Mouse (Mus musculus) A20 (cell line): ENCODE results near the gene Bco2.

Experiments used
- DNase-seq: peaks from one replicate; pipeline ENCODE4 v3.0.0-alpha.2; 2011; ENCODE audit warnings: low read depth, low spot score

Bco2 gene

GRCm38 (mm10) chr9:50518781-50519180 lies 36.2 kb downstream of the Bco2 start:
- DNase-seq, result peak; percentile 42

DNA sequence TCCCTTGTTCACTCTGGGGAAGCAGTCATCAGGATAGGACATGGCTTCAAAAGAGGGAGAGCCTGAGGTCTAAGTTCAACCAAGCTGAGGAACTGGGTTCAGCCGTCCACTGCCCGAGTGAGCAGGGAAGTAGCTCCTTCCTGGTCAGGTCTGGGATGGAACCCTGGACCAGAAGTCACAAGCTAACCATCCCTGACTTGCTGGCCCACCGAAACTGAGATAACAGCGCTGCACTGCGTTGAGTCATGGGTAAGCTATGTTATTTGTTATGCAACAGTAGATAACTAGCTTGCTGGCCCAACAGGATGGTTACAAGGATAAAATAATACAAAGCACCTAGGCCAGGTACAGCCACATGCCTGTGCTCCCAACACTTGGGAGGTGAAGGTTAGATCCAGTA lies 39.5 kb downstream of the Bco2 start:
- no peak for DNase-seq

GRCm38 (mm10) chr9:50507570-50507969 lies 47.4 kb downstream of the Bco2 start:
- no peak for DNase-seq

DNA sequence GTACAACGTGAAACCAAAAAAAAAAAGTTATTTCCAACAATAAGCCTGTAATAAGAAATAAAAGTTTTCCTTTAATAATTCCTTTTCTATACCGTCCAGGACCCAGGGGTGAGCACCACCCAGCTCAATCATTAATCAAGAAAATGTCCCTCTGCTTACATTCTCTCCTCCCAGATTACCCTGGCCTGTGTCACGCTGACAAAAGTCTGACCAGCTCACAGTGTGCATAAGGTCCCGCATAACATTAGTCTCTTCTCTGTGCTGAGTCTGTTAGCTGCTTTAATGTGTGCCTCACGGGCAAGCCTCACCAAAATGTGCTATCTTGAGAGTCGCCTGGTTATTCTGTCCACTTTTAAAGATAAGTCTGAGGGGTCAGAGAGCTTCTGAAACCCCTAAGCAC lies 49.6 kb downstream of the Bco2 start:
- DNase-seq, result no peak

- no peak for DNase-seq
Measured at GRCm38 (mm10) chr9:50502949-50503348, 52.0 kb downstream of the Bco2 start.

DNA sequence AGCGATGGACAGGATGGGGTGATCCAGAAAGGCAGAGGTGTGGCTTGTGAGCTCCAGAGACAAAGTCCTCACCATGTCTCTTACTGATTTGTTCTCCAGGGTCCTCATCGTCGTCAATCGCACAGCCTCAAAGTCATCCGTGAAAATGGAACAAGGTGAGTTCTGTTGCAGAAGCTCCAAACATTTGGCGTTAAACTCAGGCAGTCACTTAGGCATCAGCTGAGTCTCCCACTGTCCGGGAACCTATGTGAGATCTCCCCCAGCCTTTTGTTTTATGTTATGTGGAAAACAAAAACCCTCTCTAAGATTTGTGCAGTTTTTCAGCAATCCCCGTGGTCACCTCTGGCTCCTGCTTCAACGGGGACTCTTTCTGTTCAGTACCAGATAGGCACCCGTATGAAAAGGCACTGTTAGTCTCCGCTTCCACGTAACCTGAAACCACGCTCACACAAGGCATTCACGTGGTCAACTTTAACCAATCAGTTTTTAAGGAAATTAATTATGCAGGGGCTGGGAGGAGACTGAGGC lies 53.9 kb downstream of the Bco2 start:
- peak; percentile 89 for DNase-seq

DNA sequence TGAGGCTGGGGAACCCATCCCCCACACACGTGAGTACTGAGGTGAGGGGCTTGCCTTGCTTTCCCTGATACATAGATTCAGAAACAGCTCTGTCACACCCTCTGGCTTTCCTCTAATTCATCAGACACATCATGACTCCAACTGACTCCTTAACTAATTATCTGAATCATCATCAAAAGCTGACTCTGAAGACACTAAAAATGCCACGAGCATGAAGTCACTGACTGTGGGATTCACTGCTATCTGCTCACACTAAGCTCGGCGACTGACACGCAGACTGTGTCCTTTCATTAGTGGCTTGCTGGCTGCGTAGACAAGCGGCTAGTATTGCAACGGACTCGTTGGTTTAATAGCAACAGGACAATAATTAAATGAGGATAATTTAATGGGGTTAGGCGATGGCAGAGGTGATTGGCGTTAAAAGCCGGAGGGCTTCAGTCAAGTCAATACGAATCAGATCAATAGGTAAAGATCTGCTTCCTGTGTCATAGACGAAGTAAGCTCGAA lies 54.5 kb downstream of the Bco2 start:
- no peak for DNase-seq

- DNase-seq, result no peak
Measured at GRCm38 (mm10) chr9:50499781-50500180, 55.2 kb downstream of the Bco2 start.

DNA sequence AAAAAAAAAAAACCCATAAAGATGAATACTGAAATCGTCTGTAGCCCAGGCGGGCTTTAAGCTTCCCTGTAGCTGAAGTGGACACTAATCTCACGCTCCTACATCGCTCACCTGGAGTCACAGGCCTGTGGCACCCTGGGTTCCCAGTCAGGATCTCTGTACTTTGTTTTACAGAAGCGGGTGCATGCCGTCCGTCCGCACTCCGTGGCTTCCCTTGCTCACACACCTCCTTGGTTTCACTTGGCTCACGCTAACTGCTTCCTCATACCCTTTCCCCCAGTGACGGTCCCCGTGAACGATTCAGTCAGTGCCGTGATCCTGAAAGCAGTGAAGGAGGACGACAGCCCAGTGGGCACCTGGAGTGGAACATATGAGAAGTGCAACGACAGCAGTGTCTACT lies 56.2 kb downstream of the Bco2 start:
- DNase-seq, result no peak

GRCm38 (mm10) chr9:50497536-50497935 lies 57.4 kb downstream of the Bco2 start:
- no peak for DNase-seq

DNA sequence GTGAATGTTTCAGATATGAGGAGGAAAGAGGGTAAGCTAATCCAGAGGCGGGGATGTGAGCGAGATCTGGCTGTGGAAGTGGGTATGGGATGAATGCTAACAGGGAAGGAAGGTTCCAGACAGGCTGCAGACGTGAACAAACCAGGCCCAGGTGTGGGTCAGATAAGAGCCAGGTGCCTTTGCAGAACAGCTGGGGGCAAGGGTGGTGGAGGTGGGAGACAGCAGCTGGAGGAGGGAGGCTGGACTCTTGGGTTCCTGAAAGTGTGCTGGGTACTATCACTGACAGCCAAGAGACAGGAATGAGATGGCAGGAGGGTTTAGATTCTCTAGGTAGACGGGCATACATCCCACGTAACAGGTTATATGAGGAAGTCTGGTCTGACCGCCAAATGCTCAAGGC lies 57.9 kb downstream of the Bco2 start:
- DNase-seq, result no peak

GRCm38 (mm10) chr9:50496546-50496945 lies 58.4 kb downstream of the Bco2 start:
- no peak for DNase-seq

GRCm38 (mm10) chr9:50496151-50496505 lies 58.9 kb downstream of the Bco2 start:
- no peak for DNase-seq

- DNase-seq, result no peak
Measured at GRCm38 (mm10) chr9:50495405-50496150, 59.4 kb downstream of the Bco2 start.

GRCm38 (mm10) chr9:50494311-50494710 lies 60.7 kb downstream of the Bco2 start, which contains the start of gene Plet1:
Gene Plet1 (plus strand): TSS chr9:50494525.
- no peak for DNase-seq

DNA sequence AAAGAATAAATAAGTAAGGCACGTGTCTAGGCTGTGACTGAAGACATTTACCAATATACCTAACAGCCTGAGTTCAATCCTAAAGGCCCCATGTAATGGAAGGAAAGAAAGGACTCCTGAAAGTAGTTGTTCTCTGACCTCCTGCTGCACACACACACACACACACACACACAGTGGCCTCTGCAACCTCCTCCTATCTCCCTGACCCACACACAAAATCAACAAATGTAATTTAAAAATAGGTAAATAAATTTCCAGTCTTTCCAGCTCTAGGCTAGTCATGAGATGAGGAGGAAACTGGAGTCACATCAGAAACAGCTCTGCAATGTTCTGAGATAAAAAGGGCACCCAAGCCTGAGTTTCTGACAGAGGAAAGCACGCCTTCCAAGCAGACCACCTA lies 61.2 kb downstream of the Bco2 start:
- no peak for DNase-seq

DNA sequence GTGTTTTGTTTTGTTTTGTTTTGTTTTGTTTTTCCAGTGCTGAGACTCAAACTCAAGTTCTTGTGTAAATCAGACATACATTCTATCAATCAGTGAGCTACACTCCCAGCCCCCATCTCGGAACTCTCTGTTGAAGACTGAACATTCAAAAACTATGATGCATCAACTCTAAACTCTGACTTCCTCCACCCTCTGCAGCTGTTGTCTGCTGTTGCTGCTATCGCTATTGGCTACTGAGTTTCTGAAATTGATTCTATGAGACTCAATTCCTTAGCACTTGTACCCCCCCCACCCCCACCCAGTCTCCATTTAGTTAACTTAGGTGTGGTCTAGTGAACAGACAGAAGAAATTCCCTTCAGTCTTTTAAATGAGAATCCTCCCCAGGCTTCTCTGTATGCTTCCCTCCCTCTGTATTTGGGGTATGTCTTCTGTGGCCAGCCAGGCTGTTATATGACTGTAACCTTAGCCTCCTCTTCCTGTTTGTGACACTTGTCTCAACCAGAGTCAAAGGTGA lies 63.4 kb downstream of the Bco2 start:
- DNase-seq, result peak; percentile 61

- DNase-seq, result no peak
Measured at GRCm38 (mm10) chr9:50490836-50491235, 64.1 kb downstream of the Bco2 start.

GRCm38 (mm10) chr9:50485521-50485920 lies 69.5 kb downstream of the Bco2 start:
- no peak for DNase-seq
